Mouse (Mus musculus): Measurements from ENCODE around the gene Sipa1l3. TPM values are rescaled to one million over a fixed set of nuclear protein-coding genes. Genes with fewer than 3 reads are reported as not detected.
A peak's percentile ranks its signal among the peaks of the same experiment; 100 is the strongest.

The Sipa1l3 gene
- total and polyA plus RNA-seq, 3 experiments, result 8.9 to 10.7 (median 9.1) TPM

DNA sequence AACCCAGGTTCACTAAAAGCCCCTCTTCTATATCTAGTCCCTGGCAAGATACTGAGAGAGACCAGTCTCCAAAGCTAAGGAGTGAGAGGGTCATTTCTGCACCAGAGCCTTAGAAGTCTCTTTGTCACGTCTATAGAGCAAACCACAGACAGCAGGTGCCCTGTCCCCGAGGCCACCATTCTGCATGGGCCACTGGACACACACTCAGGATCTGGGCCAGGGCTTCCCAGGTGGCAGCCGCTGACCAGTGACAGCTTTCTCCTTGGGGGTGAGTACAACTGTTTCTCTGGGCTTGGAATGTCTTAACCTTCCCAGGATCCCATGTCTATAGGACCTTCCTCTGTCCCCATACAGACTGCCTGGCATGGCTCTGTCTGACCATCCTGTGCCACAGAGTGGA is 55.6 kb downstream of the Sipa1l3 start:
- Histone ChIP-seq H3K9ac (ENCODE audit: low read depth, low read length) (no peak overlapping the region), H3K36me3 (ENCODE audit: control insufficient read depth, insufficient read depth, low read length) (no peaks in the 10 kb centered on the region), H3K27me3 (ENCODE audit: control insufficient read depth, insufficient read depth, low read length) (no peaks in the 10 kb centered on the region), H3K4me1 (ENCODE audit: control insufficient read depth, insufficient read depth, low read length) (peaks cover 13% of the 10 kb centered on the region), H3K4me3 (no peak overlapping the region), H3K79me2 (replicated peaks; ENCODE audit: control insufficient read depth, insufficient read depth, low read length) (no peaks in the 10 kb centered on the region), H3K27ac (no peak overlapping the region)
- intact Hi-C loops (cut with DNase I), result no loop called here
- DNase-seq, result no peak
- 91% methylated on average over 3 of the region's 3 CpGs for WGBS
- no peak for TF ChIP-seq EP300 (IDR thresholded peaks at IDR 0.05; ENCODE audit: insufficient read depth, low read depth, low read length)
- TF ChIP-seq CTCF (IDR thresholded peaks at IDR 0.05), result no peak
- no peak for TF ChIP-seq POLR2A (IDR thresholded peaks at IDR 0.05; ENCODE audit: insufficient read depth, low read depth, low read length)

- TF ChIP-seq CTCF (IDR thresholded peaks at IDR 0.05), result no peak
- no peak for TF ChIP-seq EP300 (IDR thresholded peaks at IDR 0.05; ENCODE audit: insufficient read depth, low read depth, low read length)
- no peak for TF ChIP-seq POLR2A (IDR thresholded peaks at IDR 0.05; ENCODE audit: insufficient read depth, low read depth, low read length)
- WGBS, result 50% methylated on average over 5 of the region's 5 CpGs
- intact Hi-C loops (cut with DNase I), result no loop called here
These were observed 56.3 kb downstream of the Sipa1l3 start for GRCm38 (mm10) chr7:29462178-29462577.

GRCm38 (mm10) chr7:29461557-29461956 is 56.9 kb downstream of the Sipa1l3 start:
- WGBS, result 26% methylated on average over 10 of the region's 10 CpGs
- TF ChIP-seq CTCF (IDR thresholded peaks at IDR 0.05), result no peak
- no peak for TF ChIP-seq POLR2A (IDR thresholded peaks at IDR 0.05; ENCODE audit: insufficient read depth, low read depth, low read length)
- TF ChIP-seq EP300 (IDR thresholded peaks at IDR 0.05; ENCODE audit: insufficient read depth, low read depth, low read length), result no peak
- Histone ChIP-seq H3K4me3 (no peak overlapping the region), H3K36me3 (ENCODE audit: control insufficient read depth, insufficient read depth, low read length) (no peaks in the 10 kb centered on the region), H3K4me1 (ENCODE audit: control insufficient read depth, insufficient read depth, low read length) (peaks cover 16% of the 10 kb centered on the region), H3K27me3 (ENCODE audit: control insufficient read depth, insufficient read depth, low read length) (no peaks in the 10 kb centered on the region), H3K27ac (no peak overlapping the region), H3K79me2 (replicated peaks; ENCODE audit: control insufficient read depth, insufficient read depth, low read length) (no peaks in the 10 kb centered on the region), H3K9ac (ENCODE audit: low read depth, low read length) (no peak overlapping the region)
- intact Hi-C loops (cut with DNase I), result loop anchor here (2.0 kb wide), 1 partner anchor 21 kb away; no protein-coding TSS in a partner anchor
- peak in 1 of 2 experiments; percentile 39 for DNase-seq

More at GRCm38 (mm10) chr7:29462178-29462577, 56.3 kb downstream of the Sipa1l3 start:
- no peaks in the 10 kb centered on the region for H3K79me2 ChIP-seq (replicated peaks; ENCODE audit: control insufficient read depth, insufficient read depth, low read length)
- H3K4me1 ChIP-seq (ENCODE audit: control insufficient read depth, insufficient read depth, low read length), result peaks cover 16% of the 10 kb centered on the region
- no peaks in the 10 kb centered on the region for H3K36me3 ChIP-seq (ENCODE audit: control insufficient read depth, insufficient read depth, low read length)
- H3K4me3 ChIP-seq, result no peak overlapping the region
- H3K9ac ChIP-seq (ENCODE audit: low read depth, low read length), result no peak overlapping the region
- DNase-seq, result no peak
- no peaks in the 10 kb centered on the region for H3K27me3 ChIP-seq (ENCODE audit: control insufficient read depth, insufficient read depth, low read length)
- no peak overlapping the region for H3K27ac ChIP-seq

GRCm38 (mm10) chr7:29458889-29459740 is 59.3 kb downstream of the Sipa1l3 start:
- H3K4me3 ChIP-seq, result no peak overlapping the region
- intact Hi-C loops (cut with DNase I), result no loop called here
- TF ChIP-seq CTCF (IDR thresholded peaks at IDR 0.05), result no peak
- TF ChIP-seq POLR2A (IDR thresholded peaks at IDR 0.05; ENCODE audit: insufficient read depth, low read depth, low read length), result no peak
- TF ChIP-seq EP300 (IDR thresholded peaks at IDR 0.05; ENCODE audit: insufficient read depth, low read depth, low read length), result no peak
- H3K36me3 ChIP-seq (ENCODE audit: control insufficient read depth, insufficient read depth, low read length), result no peaks in the 10 kb centered on the region
- H3K4me1 ChIP-seq (ENCODE audit: control insufficient read depth, insufficient read depth, low read length), result peaks cover 16% of the 10 kb centered on the region
- H3K27ac ChIP-seq, result no peak overlapping the region
- no peak overlapping the region for H3K9ac ChIP-seq (ENCODE audit: low read depth, low read length)
- H3K79me2 ChIP-seq (replicated peaks; ENCODE audit: control insufficient read depth, insufficient read depth, low read length), result no peaks in the 10 kb centered on the region
- no peak for DNase-seq
- WGBS, result 87% methylated on average over 14 of the region's 14 CpGs
- H3K27me3 ChIP-seq (ENCODE audit: control insufficient read depth, insufficient read depth, low read length), result no peaks in the 10 kb centered on the region

DNA sequence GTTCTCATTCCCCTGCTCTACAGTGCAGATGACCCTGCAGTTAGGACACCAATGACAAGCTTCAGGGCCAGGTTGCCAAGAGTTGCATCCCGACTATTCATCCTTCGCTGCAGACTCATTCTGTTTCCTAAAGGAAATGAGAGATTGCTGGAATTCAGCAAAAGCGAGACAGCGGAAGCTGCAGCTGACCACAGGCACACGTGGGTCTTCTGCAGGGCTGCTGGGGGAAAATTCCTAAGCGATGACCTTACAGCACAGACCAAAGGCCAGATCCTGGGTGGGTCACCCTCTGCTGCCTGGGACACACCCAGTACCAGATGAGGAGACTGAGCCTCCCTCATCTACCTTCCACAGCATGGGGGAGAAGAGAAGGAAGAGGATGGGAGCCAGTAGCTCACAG is 60.7 kb downstream of the Sipa1l3 start:
- intact Hi-C loops (cut with DNase I), result no loop called here
- peak overlapping the region; percentile 56 for H3K27ac ChIP-seq
- 41% methylated on average over 6 of the region's 6 CpGs for WGBS
- peaks cover 21% of the 10 kb centered on the region for H3K4me1 ChIP-seq (ENCODE audit: control insufficient read depth, insufficient read depth, low read length)
- no peaks in the 10 kb centered on the region for H3K79me2 ChIP-seq (replicated peaks; ENCODE audit: control insufficient read depth, insufficient read depth, low read length)
- H3K9ac ChIP-seq (ENCODE audit: low read depth, low read length), result no peak overlapping the region
- no peaks in the 10 kb centered on the region for H3K27me3 ChIP-seq (ENCODE audit: control insufficient read depth, insufficient read depth, low read length)
- peak; percentile 52 to 64 for DNase-seq
- no peaks in the 10 kb centered on the region for H3K36me3 ChIP-seq (ENCODE audit: control insufficient read depth, insufficient read depth, low read length)
- TF ChIP-seq EP300 (IDR thresholded peaks at IDR 0.05; ENCODE audit: insufficient read depth, low read depth, low read length) (0 out of 2 replicates have a peak, but pooled peaks have one; percentile 47), CTCF (IDR thresholded peaks at IDR 0.05) (no peak)
- no peak overlapping the region for H3K4me3 ChIP-seq

DNA sequence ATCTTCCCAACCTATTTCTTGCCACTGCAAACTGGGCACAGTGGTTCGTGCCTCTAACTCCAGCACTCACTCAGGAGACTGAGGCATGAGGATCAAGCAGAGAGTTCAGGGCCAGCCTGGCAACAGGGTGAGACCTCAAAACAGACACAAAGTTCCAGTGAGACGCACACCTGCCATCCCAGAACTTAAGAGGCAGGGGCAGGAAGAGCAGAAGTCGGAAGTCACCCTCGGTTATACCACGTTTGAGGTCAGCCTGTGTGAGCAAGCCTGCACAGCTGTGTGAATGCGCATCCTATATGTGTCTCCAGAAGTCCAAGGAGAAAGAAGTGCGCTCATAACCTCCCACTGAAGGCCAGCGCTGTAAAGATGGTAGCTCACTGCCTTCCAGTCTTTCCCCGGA is 61.7 kb downstream of the Sipa1l3 start:
- intact Hi-C loops (cut with DNase I), result no loop called here
- H3K27me3 ChIP-seq (ENCODE audit: control insufficient read depth, insufficient read depth, low read length), result no peaks in the 10 kb centered on the region

More for the DNA sequence above, 61.7 kb downstream of the Sipa1l3 start:
- 85% methylated on average over 9 of the region's 9 CpGs for WGBS
- no peak for DNase-seq
- Histone ChIP-seq H3K36me3 (ENCODE audit: control insufficient read depth, insufficient read depth, low read length) (no peaks in the 10 kb centered on the region), H3K4me1 (ENCODE audit: control insufficient read depth, insufficient read depth, low read length) (peaks cover 27% of the 10 kb centered on the region), H3K4me3 (no peak overlapping the region), H3K27ac (no peak overlapping the region), H3K9ac (ENCODE audit: low read depth, low read length) (no peak overlapping the region), H3K79me2 (replicated peaks; ENCODE audit: control insufficient read depth, insufficient read depth, low read length) (no peaks in the 10 kb centered on the region)
- TF ChIP-seq CTCF (IDR thresholded peaks at IDR 0.05) (no peak), POLR2A (IDR thresholded peaks at IDR 0.05; ENCODE audit: insufficient read depth, low read depth, low read length) (no peak), EP300 (IDR thresholded peaks at IDR 0.05; ENCODE audit: insufficient read depth, low read depth, low read length) (no peak)

All from heart, adult 2 months (tissue).